Mouse (Mus musculus): ENCODE data around the gene Ankfy1. TPM values are rescaled to one million over a fixed set of nuclear protein-coding genes. Genes with fewer than 3 reads are reported as not detected.
"Not testable (repeated sequence)": the region's sequence is repeated elsewhere in the genome, so short reads cannot be mapped to it uniquely, and the experiment has no call there.

Ankfy1 gene
- polyA plus RNA-seq, 1 experiment from 2014 or later, result 24.6 TPM

GRCm38 (mm10) chr11:72683402-72683801, 6.4 kb upstream of the Ankfy1 start:
- Histone ChIP-seq H3K36me3 (peaks cover 46% of the 10 kb centered on the region), H3K4me3 (no peak overlapping the region), H3K9me3 (replicated peaks) (no peaks in the 10 kb centered on the region), H3K4me1 (peaks cover 7% of the 10 kb centered on the region; the same call in 1 of the 2 replicates), H3K27me3 (ENCODE audit: low read depth, poor library complexity, severe bottlenecking) (no peaks in the 10 kb centered on the region), H3K27ac (replicated peaks) (no peak overlapping the region)
- WGBS, result over 99% methylated on average over 2 of the region's 2 CpGs
- no peak for DNase-seq (ENCODE audit: low spot score)

- no peaks in the 10 kb centered on the region for H3K27me3 ChIP-seq (ENCODE audit: low read depth, poor library complexity, severe bottlenecking)
- no peak overlapping the region for H3K4me3 ChIP-seq
- peaks cover 24% of the 10 kb centered on the region for H3K36me3 ChIP-seq
- H3K27ac ChIP-seq (replicated peaks), result no peak overlapping the region
- H3K9me3 ChIP-seq (replicated peaks), result no peaks in the 10 kb centered on the region
- no peak for DNase-seq (ENCODE audit: low spot score)
- H3K4me1 ChIP-seq, result peaks cover 32% of the 10 kb centered on the region
Observed at GRCm38 (mm10) chr11:72686697-72687096, 3.1 kb upstream of the Ankfy1 start.

GRCm38 (mm10) chr11:72688242-72688641, 1.6 kb upstream of the Ankfy1 start:
- Histone ChIP-seq H3K27me3 (ENCODE audit: low read depth, poor library complexity, severe bottlenecking) (no peaks in the 10 kb centered on the region), H3K4me3 (no peak overlapping the region), H3K27ac (replicated peaks) (no peak overlapping the region), H3K4me1 (peaks cover 32% of the 10 kb centered on the region), H3K36me3 (peaks cover 25% of the 10 kb centered on the region), H3K9me3 (replicated peaks) (no peaks in the 10 kb centered on the region)
- WGBS, result 8% methylated on average over 5 of the region's 5 CpGs
- DNase-seq (ENCODE audit: low spot score), result no peak

- no peak for DNase-seq (ENCODE audit: low spot score)
- Histone ChIP-seq H3K4me1 (peaks cover 32% of the 10 kb centered on the region), H3K4me3 (peak overlapping the region; percentile 74), H3K36me3 (peaks cover 21% of the 10 kb centered on the region; the same call in 1 of the 2 replicates), H3K27ac (replicated peaks) (peak overlapping the region; percentile 96), H3K27me3 (ENCODE audit: low read depth, poor library complexity, severe bottlenecking) (no peaks in the 10 kb centered on the region), H3K9me3 (replicated peaks) (no peaks in the 10 kb centered on the region)
- WGBS, result 83% methylated on average over 3 of the region's 3 CpGs
Observed at GRCm38 (mm10) chr11:72689115-72689514, 691 bp upstream of the Ankfy1 start.

- WGBS, result 85% methylated on average over 4 of the region's 4 CpGs
- peaks cover 32% of the 10 kb centered on the region for H3K4me1 ChIP-seq
- H3K4me3 ChIP-seq, result no peak overlapping the region
- no peaks in the 10 kb centered on the region for H3K27me3 ChIP-seq (ENCODE audit: low read depth, poor library complexity, severe bottlenecking)
- H3K36me3 ChIP-seq, result peaks cover 28% of the 10 kb centered on the region
- H3K9me3 ChIP-seq (replicated peaks), result no peaks in the 10 kb centered on the region
- no peak overlapping the region for H3K27ac ChIP-seq (replicated peaks)
- DNase-seq (ENCODE audit: low spot score), result no peak
Observed at GRCm38 (mm10) chr11:72692353-72692752, 2.5 kb downstream of the Ankfy1 start.

GRCm38 (mm10) chr11:72695025-72695424, 5.2 kb downstream of the Ankfy1 start:
- H3K27me3 ChIP-seq (ENCODE audit: low read depth, poor library complexity, severe bottlenecking), result no peaks in the 10 kb centered on the region
- no peak overlapping the region for H3K27ac ChIP-seq (replicated peaks)
- DNase-seq (ENCODE audit: low spot score), result no peak
- H3K4me1 ChIP-seq, result peaks cover 14% of the 10 kb centered on the region
- H3K9me3 ChIP-seq (replicated peaks), result no peaks in the 10 kb centered on the region
- H3K36me3 ChIP-seq, result peaks cover 32% of the 10 kb centered on the region
- WGBS, result 92% methylated on average over 3 of the region's 3 CpGs
- no peak overlapping the region for H3K4me3 ChIP-seq

GRCm38 (mm10) chr11:72696368-72696971, 6.7 kb downstream of the Ankfy1 start:
- Histone ChIP-seq H3K4me1 (peaks cover 3% of the 10 kb centered on the region), H3K4me3 (no peak overlapping the region), H3K36me3 (peaks cover 36% of the 10 kb centered on the region), H3K9me3 (replicated peaks) (no peaks in the 10 kb centered on the region), H3K27ac (replicated peaks) (no peak overlapping the region), H3K27me3 (ENCODE audit: low read depth, poor library complexity, severe bottlenecking) (no peaks in the 10 kb centered on the region)
- DNase-seq (ENCODE audit: low spot score), result no peak
- WGBS, result 94% methylated on average over 2 of the region's 2 CpGs

GRCm38 (mm10) chr11:72697323-72697722, 7.5 kb downstream of the Ankfy1 start:
- no peaks in the 10 kb centered on the region for H3K9me3 ChIP-seq (replicated peaks)
- no peak for DNase-seq (ENCODE audit: low spot score)
- H3K27ac ChIP-seq (replicated peaks), result no peak overlapping the region
- peaks cover 44% of the 10 kb centered on the region for H3K36me3 ChIP-seq
- no peaks in the 10 kb centered on the region for H3K27me3 ChIP-seq (ENCODE audit: low read depth, poor library complexity, severe bottlenecking)
- H3K4me3 ChIP-seq, result no peak overlapping the region
- no peaks in the 10 kb centered on the region for H3K4me1 ChIP-seq

- H3K9me3 ChIP-seq (replicated peaks); H3K27me3 ChIP-seq (ENCODE audit: low read depth, poor library complexity, severe bottlenecking); H3K4me3 ChIP-seq; H3K4me1 ChIP-seq; DNase-seq (ENCODE audit: low spot score); H3K27ac ChIP-seq (replicated peaks): not testable (repeated sequence)
- H3K36me3 ChIP-seq, result peaks cover 29% of the 10 kb centered on the region
- 90% methylated on average over 2 of the region's 2 CpGs for WGBS
Observed at GRCm38 (mm10) chr11:72705111-72705510, 15.3 kb downstream of the Ankfy1 start.

- Histone ChIP-seq H3K4me1 (no peaks in the 10 kb centered on the region), H3K36me3 (peaks cover 53% of the 10 kb centered on the region), H3K27me3 (ENCODE audit: low read depth, poor library complexity, severe bottlenecking) (no peaks in the 10 kb centered on the region), H3K4me3 (no peak overlapping the region), H3K9me3 (replicated peaks) (no peaks in the 10 kb centered on the region), H3K27ac (replicated peaks) (no peak overlapping the region)
- no peak for DNase-seq (ENCODE audit: low spot score)
- 96% methylated on average over 5 of the region's 5 CpGs for WGBS
Observed at GRCm38 (mm10) chr11:72712721-72713120, 22.9 kb downstream of the Ankfy1 start.

GRCm38 (mm10) chr11:72718161-72718560, 28.4 kb downstream of the Ankfy1 start:
- H3K27ac ChIP-seq (replicated peaks), result no peak overlapping the region
- H3K9me3 ChIP-seq (replicated peaks), result no peaks in the 10 kb centered on the region
- H3K36me3 ChIP-seq, result peaks cover 46% of the 10 kb centered on the region
- H3K4me3 ChIP-seq, result no peak overlapping the region
- no peaks in the 10 kb centered on the region for H3K27me3 ChIP-seq (ENCODE audit: low read depth, poor library complexity, severe bottlenecking)
- H3K4me1 ChIP-seq, result no peaks in the 10 kb centered on the region
- no peak for DNase-seq (ENCODE audit: low spot score)
- WGBS, result 94% methylated on average over 3 of the region's 3 CpGs

- no peak for DNase-seq (ENCODE audit: low spot score)
- Histone ChIP-seq H3K4me3 (no peak overlapping the region), H3K36me3 (peaks cover 28% of the 10 kb centered on the region), H3K27ac (replicated peaks) (no peak overlapping the region), H3K4me1 (no peaks in the 10 kb centered on the region), H3K9me3 (replicated peaks) (no peaks in the 10 kb centered on the region), H3K27me3 (ENCODE audit: low read depth, poor library complexity, severe bottlenecking) (no peaks in the 10 kb centered on the region)
- WGBS, result 71% methylated on average over 2 of the region's 2 CpGs
Observed at GRCm38 (mm10) chr11:72723165-72723564, 33.4 kb downstream of the Ankfy1 start.

- no peak overlapping the region for H3K27ac ChIP-seq (replicated peaks)
- DNase-seq (ENCODE audit: low spot score), result no peak
Observed at GRCm38 (mm10) chr11:72723871-72724270, 34.1 kb downstream of the Ankfy1 start.

GRCm38 (mm10) chr11:72726023-72726422, 36.2 kb downstream of the Ankfy1 start:
- Histone ChIP-seq H3K9me3 (replicated peaks) (no peaks in the 10 kb centered on the region), H3K36me3 (peaks cover 53% of the 10 kb centered on the region), H3K27me3 (ENCODE audit: low read depth, poor library complexity, severe bottlenecking) (no peaks in the 10 kb centered on the region), H3K27ac (replicated peaks) (no peak overlapping the region), H3K4me3 (no peak overlapping the region), H3K4me1 (no peaks in the 10 kb centered on the region)
- DNase-seq (ENCODE audit: low spot score), result no peak

More at GRCm38 (mm10) chr11:72723871-72724270, 34.1 kb downstream of the Ankfy1 start:
- no peaks in the 10 kb centered on the region for H3K9me3 ChIP-seq (replicated peaks)
- H3K4me1 ChIP-seq, result no peaks in the 10 kb centered on the region
- peaks cover 31% of the 10 kb centered on the region for H3K36me3 ChIP-seq
- H3K27me3 ChIP-seq (ENCODE audit: low read depth, poor library complexity, severe bottlenecking), result no peaks in the 10 kb centered on the region
- no peak overlapping the region for H3K4me3 ChIP-seq
